14 mouse cellular contexts compared by ENCODE assay signal in the genomic region with DNA sequence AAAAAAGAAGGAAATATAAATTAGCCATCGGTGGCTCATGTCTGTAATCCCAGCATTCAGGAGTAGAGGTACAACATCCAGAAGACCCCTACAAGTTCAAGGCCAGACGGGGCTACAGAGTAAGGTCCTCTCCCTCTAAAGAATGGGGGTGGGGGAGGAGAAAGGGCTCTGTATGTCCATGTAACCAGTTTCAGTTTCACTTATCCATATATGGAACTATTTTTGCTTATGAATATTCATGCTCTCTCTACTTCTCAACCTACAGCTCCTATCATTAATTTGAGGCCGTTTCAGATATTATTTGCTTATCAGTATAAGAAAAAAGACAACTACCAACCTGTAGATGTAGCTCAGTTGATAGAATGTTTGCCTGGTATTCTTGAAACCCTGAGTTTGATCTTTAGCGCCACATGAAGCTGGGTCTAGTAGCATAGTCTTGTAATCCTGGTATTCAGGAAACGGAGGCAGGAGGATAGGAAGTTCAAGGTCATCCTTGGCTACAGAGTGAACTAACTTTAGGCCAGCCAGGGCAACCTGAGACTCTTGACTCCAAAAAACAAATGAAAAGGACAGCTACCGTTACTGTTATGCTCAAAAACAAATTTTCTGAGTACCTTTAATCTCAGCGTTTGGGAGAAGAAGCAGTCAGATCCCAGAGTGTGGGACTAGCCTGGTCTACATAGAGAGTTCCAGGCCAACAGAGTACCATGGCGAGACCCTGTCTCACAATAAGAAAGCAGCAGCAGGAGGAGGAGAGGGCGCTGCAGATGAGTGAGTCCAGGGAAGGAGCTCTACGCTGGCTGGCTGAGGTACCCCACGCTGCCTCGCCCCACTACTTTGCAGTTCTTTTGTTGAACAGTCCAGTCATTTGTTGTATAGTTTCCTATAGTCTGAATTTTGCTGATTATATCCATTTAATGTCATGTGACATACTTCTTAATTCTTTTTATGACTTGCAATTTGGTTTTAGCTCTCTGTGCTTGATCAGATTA. TPM values are rescaled to one million over a fixed set of nuclear protein-coding genes. Genes with fewer than 3 reads are reported as not detected.
DNase-seq lines count a peak whose midpoint lies in the region; ATAC-seq lines count a peak whose summit lies in the region.
"Had no signal": no experiment of that assay in that cellular context is flagged by ENCODE, and none has a peak within 500 bp of the region (broad histone marks: within the 10 kb centered on the region; RNA-seq: fewer than 3 reads in every experiment).

No protein-coding gene starts in this region.

- 0 out of 2 replicates have a peak overlapping the region, but pooled peaks have one; percentile 28 for H3K27ac ChIP-seq in liver, embryonic 12.5 days
- H3K27ac ChIP-seq in liver, embryonic 11.5 days (ENCODE audit: low read depth, low read length) = no peak overlapping the region
- peak overlapping the region; percentile 41; the same call in 1 of the 2 replicates for H3K27ac ChIP-seq in liver, embryonic 13.5 days
- H3K27ac ChIP-seq: forebrain, embryonic 15.5 days; hindbrain, embryonic 13.5 days had no signal

- H3K4me2 ChIP-seq in liver, embryonic 12.5 days = 0 out of 2 replicates have a peak overlapping the region, but pooled peaks have one; percentile 9
- no peak overlapping the region for H3K4me2 ChIP-seq in liver, embryonic 11.5 days
- 0 out of 2 replicates have a peak overlapping the region, but pooled peaks have one; percentile 23 for H3K4me2 ChIP-seq in liver, embryonic 13.5 days
- H3K4me2 ChIP-seq: forebrain, embryonic 15.5 days; hindbrain, embryonic 13.5 days had no signal

- no peak overlapping the region for H3K9ac ChIP-seq in liver, embryonic 12.5 days
- H3K9ac ChIP-seq in liver, embryonic 11.5 days (ENCODE audit: low read depth, low read length) = no peak overlapping the region
- no peak overlapping the region for H3K9ac ChIP-seq in liver, embryonic 13.5 days
- H3K9ac ChIP-seq: forebrain, embryonic 15.5 days; hindbrain, embryonic 13.5 days had no signal

- ATAC-seq in liver, embryonic 12.5 days = no peak
- ATAC-seq in liver, embryonic 11.5 days (replicated peaks; ENCODE audit: low FRiP score) = no peak
- ATAC-seq in liver, embryonic 13.5 days (ENCODE audit: low read depth) = no peak
- 0 out of 2 replicates have a peak, but pooled peaks have one; percentile 23 for ATAC-seq in neutrophil, adult 5-6 weeks (ENCODE audit: extremely low read depth, insufficient number of reproducible peaks, low FRiP score, poor library complexity, severe bottlenecking)
- ATAC-seq: forebrain, embryonic 15.5 days had no signal

- H3K9me3 ChIP-seq in liver, embryonic 12.5 days (replicated peaks) = no peaks in the 10 kb centered on the region
- H3K9me3 ChIP-seq in liver, embryonic 11.5 days (ENCODE audit: control insufficient read depth, low read length) = no peaks in the 10 kb centered on the region
- H3K9me3 ChIP-seq in liver, embryonic 13.5 days (replicated peaks) = no peaks in the 10 kb centered on the region
- H3K9me3 ChIP-seq: forebrain, embryonic 15.5 days; hindbrain, embryonic 13.5 days had no signal

- no peak overlapping the region for H3K4me3 ChIP-seq in liver, embryonic 12.5 days
- H3K4me3 ChIP-seq in liver, embryonic 11.5 days (ENCODE audit: low read depth, low read length) = no peak overlapping the region
- no peak overlapping the region for H3K4me3 ChIP-seq in liver, embryonic 13.5 days (replicated peaks)
- H3K4me3 ChIP-seq: forebrain, embryonic 15.5 days; hindbrain, embryonic 13.5 days had no signal

- H3K4me1 ChIP-seq in liver, embryonic 12.5 days = peaks cover 27% of the 10 kb centered on the region
- H3K4me1 ChIP-seq in liver, embryonic 11.5 days (replicated peaks; ENCODE audit: control insufficient read depth, insufficient read depth, low read length) = peaks cover 3% of the 10 kb centered on the region; the same call in 1 of the 2 replicates
- peaks cover 36% of the 10 kb centered on the region for H3K4me1 ChIP-seq in liver, embryonic 13.5 days (replicated peaks)
- H3K4me1 ChIP-seq: forebrain, embryonic 15.5 days; hindbrain, embryonic 13.5 days had no signal

- intact Hi-C loops in left cerebral cortex, postnatal 10 days (cut with DNase I) = no loop called here

- no peaks in the 10 kb centered on the region for H3K27me3 ChIP-seq in liver, embryonic 12.5 days (replicated peaks)
- no peaks in the 10 kb centered on the region for H3K27me3 ChIP-seq in liver, embryonic 11.5 days (replicated peaks; ENCODE audit: control insufficient read depth, insufficient read depth, low read length)
- no peaks in the 10 kb centered on the region for H3K27me3 ChIP-seq in liver, embryonic 13.5 days
- H3K27me3 ChIP-seq: forebrain, embryonic 15.5 days; hindbrain, embryonic 13.5 days had no signal

- no peak for DNase-seq in liver, embryonic 11.5 days (ENCODE audit: low spot score)
- peak; percentile 13 for DNase-seq in NIH3T3 (ENCODE audit: low read depth)
- no peak for DNase-seq in liver, embryonic 13.5 days
- no peak for DNase-seq in left cerebral cortex, postnatal 10 days (ENCODE audit: extremely low spot score in 1 of 2, low spot score in 2 of 2)
- no peak for DNase-seq in urinary bladder, postnatal 25 days (ENCODE audit: low spot score)
- DNase-seq: adrenal gland, adult 2 months; cerebellum, adult 18-20 months; kidney, postnatal 10 days; retina, postnatal 1 day; thymus, postnatal 25 days had no signal

- 74% methylated on average over 12 of the region's 12 CpGs for WGBS in liver, embryonic 12.5 days (ENCODE audit: insufficient replicate concordance)
- 79% methylated on average over 12 of the region's 12 CpGs for WGBS in liver, embryonic 11.5 days
- 68% methylated on average over 12 of the region's 12 CpGs for WGBS in liver, embryonic 13.5 days (ENCODE audit: insufficient replicate concordance)

- H3K36me3 ChIP-seq in liver, embryonic 12.5 days = no peaks in the 10 kb centered on the region
- no peaks in the 10 kb centered on the region for H3K36me3 ChIP-seq in liver, embryonic 11.5 days (ENCODE audit: control insufficient read depth, insufficient read depth, low read length)
- no peaks in the 10 kb centered on the region for H3K36me3 ChIP-seq in liver, embryonic 13.5 days
- H3K36me3 ChIP-seq: forebrain, embryonic 15.5 days; hindbrain, embryonic 13.5 days had no signal

RNA-seq across cellular contexts. Expression of a gene that starts 5.8 kb away (rescaled TPM):
- 0.62 and 0.65 TPM in 2 replicates for polyA plus RNA-seq in liver, embryonic 12.5 days (2016; fragmentation: Nextera tagmentation; extraction: Ambion mirVana)
- 1.5 and 1.6 TPM in 2 replicates for polyA plus RNA-seq in liver, embryonic 11.5 days (2014; fragmentation: Nextera tagmentation; extraction: Ambion mirVana)
- 0.37 and 0.44 TPM in 2 replicates for polyA plus RNA-seq in liver, embryonic 13.5 days (2015; fragmentation: Nextera tagmentation; extraction: Ambion mirVana)
- total RNA-seq in neutrophil, adult 5-6 weeks (2017) = 8.0 and 8.5 TPM in 2 replicates
- 1 to 10 TPM; 1.1 to 1.3 TPM for total RNA-seq in left cerebral cortex, postnatal 10 days (2021)

RNA-seq across cellular contexts. Expression of a gene that starts 16.7 kb away (rescaled TPM):
- polyA plus RNA-seq in liver, embryonic 12.5 days (2016; fragmentation: Nextera tagmentation; extraction: Ambion mirVana) = 8.9 TPM in 2 replicates
- polyA plus RNA-seq in liver, embryonic 11.5 days (2014; fragmentation: Nextera tagmentation; extraction: Ambion mirVana) = 8.7 TPM in 2 replicates
- polyA plus RNA-seq in liver, embryonic 13.5 days (2015; fragmentation: Nextera tagmentation; extraction: Ambion mirVana) = 5.9 and 6.3 TPM in 2 replicates
- total RNA-seq in neutrophil, adult 5-6 weeks (2017) = 66.5 and 67.5 TPM in 2 replicates
- 10 to 100 TPM; 39.9 to 40.8 TPM for total RNA-seq in left cerebral cortex, postnatal 10 days (2021)
